Mouse (Mus musculus): ENCODE results near the gene Tnc.
A peak's percentile ranks its signal among the peaks of the same experiment; 100 is the strongest.
"Not testable (repeated sequence)": the region's sequence is repeated elsewhere in the genome, so short reads cannot be mapped to it uniquely, and the experiment has no call there.

Gene Tnc

GRCm38 (mm10) chr4:63969891-63970290 lies 76.9 kb downstream of the Tnc start:
- DNase-seq (ENCODE audit: low spot score in 2 of 2) = no peak

- DNase-seq (ENCODE audit: low spot score in 2 of 2) = no peak
These were observed 83.4 kb downstream of the Tnc start for GRCm38 (mm10) chr4:63963410-63963809.

DNA sequence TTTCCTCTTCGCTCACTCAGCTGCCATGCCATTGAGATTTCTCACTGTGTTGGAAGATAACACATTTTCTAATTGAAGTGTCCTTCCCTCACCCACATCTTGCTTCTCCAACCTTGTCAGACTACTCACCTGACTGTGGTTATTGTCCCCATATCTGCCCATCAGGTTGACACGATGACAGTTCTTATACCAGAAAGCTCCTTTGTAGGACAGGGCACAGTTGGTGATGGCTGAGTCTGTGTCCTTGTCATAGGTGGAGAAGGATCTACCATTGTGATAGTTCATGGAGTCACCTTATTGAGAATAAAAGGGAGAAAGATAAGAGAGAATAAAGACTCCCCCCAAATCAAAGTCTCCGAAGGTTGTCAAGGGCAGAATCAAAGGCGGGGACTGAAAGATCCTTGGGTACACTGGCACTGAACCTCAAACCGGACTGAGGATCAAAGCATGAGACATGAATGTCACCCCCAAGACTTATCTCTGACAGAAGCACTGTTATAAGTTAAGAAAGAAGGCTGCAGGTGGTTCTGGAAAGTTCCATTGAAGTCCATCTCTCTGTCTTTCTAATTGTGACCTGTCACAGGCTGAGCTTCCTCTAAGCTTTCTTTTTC lies 84.9 kb downstream of the Tnc start:
- no peak for DNase-seq (ENCODE audit: low spot score in 2 of 2)

DNA sequence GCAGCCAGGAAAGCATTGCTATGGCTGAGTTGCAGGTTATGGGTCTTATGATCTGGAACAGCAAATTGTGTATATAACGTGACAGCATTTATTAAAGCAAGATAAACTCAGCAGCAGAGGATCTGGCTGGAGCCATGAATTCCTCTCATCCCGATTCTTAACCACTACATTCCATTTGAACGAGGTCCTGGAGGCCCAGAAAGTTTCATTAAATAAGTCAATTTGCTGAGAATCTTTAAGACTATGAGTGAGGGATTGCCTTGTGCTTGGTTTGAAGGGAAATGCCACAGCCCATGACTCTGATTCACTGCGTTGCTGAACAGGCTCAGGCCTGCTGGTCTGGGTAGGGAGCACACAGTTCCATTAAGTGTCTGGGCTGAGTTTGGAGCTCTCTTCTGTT lies 88.2 kb downstream of the Tnc start:
- no peak for DNase-seq (ENCODE audit: low spot score in 2 of 2)

- DNase-seq (ENCODE audit: low spot score in 2 of 2) = no peak
These were observed 96.8 kb downstream of the Tnc start for GRCm38 (mm10) chr4:63950054-63950453.

DNA sequence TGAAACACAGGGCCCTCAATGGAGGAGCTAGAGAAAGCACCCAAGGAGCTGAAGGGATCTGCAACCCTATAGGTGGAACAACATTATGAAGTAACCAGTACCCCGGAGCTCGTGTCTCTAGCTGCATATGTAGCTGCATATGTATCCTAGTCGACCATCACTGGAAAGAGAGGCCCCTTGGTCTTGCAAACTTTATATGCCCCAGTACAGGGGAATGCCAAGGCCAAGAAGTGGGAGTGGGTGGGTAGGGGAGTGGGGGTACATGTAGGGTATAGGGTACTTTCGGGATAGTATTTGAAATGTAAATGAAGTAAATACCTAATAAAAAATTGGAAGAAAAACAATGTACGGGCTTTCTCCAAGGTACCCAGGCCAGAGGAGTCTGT lies 98.1 kb downstream of the Tnc start:
- DNase-seq (ENCODE audit: low spot score in 2 of 2) = not testable (repeated sequence)

GRCm38 (mm10) chr4:63948066-63948687 lies 98.6 kb downstream of the Tnc start:
- DNase-seq (ENCODE audit: low spot score in 2 of 2) = peak; percentile 54 to 67

- DNase-seq (ENCODE audit: low spot score in 2 of 2) = no peak
These were observed 103.0 kb downstream of the Tnc start for GRCm38 (mm10) chr4:63943813-63944212.

DNA sequence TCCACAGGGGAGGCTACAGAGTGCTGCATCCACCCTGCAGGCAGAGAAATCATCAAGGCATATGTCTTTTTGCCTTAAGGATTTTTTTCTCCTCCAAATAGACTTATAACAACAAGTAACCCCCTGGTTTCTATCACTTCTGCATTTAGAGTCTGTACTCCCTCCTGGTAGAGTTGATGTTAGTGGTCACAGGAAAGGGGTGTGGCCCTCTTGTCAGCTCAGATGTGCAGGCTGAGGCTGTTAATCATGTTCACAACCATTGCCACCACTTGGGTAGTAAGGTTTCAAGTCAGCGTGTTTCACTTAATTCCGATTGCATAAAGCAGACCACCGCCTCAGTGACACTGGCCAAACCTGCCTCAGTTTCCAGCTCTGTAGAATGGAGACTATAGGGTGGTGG lies 103.9 kb downstream of the Tnc start:
- peak in 1 of 2 experiments; percentile 24 for DNase-seq (ENCODE audit: low spot score in 2 of 2)

GRCm38 (mm10) chr4:63941420-63941819 lies 105.4 kb downstream of the Tnc start:
- no peak for DNase-seq (ENCODE audit: low spot score in 2 of 2)

DNA sequence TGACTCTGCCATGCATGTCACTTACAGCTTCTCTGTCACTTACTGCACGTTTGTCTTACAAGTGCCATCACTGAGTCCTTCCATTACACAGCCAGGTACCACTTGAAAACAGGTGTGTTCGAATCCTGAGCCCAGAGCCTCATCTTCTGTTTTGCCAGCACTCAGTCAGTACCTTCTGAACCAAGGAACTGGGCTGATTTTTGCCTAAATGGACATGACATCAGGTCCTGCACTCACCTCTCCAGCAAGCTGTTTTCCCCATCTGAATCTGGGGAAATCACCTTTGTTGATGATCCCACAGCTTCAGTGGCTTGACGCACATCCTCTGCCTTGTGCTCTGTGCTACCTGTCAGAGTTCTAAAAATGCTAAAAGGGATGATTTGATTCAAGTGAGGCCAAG lies 107.4 kb downstream of the Tnc start:
- DNase-seq (ENCODE audit: low spot score in 2 of 2) = no peak

DNA sequence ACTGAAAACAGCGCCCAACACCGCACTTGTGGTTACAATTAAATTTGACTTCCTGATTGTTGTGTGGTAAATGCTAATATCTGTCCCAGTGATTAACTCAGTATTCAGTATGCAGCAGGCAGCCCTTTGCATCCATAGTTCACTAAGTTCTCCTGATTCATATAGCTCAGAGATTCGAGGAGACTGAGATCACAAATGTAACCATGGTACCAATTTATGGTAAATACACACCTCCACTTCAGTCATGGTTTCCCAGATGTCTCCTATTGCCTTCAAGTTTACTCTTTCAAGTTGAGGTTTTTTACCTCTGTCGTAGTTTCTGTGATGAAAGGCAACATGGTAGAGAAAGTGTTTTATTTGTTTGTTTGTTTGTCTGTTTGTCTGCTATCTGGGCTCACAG lies 110.9 kb downstream of the Tnc start:
- DNase-seq (ENCODE audit: low spot score in 2 of 2) = no peak

DNA sequence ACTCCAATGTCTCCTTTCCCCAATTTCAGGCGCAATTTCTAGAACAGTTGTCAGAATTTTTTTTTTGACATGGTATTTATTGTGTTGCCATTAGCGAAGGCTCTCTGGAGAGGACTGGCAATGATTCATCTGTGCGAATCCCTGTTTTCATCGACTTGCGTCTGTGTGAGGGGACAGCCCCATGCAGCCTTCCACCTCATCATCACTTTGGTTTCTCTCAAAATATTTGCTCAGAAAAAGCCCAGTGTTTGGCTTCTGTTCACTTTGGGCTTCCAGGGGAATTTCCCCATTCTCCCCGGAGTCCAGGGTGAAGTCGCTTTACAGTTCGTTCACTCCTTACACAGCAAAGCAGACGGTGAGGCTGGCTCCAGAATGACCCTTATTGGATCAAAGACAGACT lies 111.5 kb downstream of the Tnc start:
- no peak for DNase-seq (ENCODE audit: low spot score in 2 of 2)

DNA sequence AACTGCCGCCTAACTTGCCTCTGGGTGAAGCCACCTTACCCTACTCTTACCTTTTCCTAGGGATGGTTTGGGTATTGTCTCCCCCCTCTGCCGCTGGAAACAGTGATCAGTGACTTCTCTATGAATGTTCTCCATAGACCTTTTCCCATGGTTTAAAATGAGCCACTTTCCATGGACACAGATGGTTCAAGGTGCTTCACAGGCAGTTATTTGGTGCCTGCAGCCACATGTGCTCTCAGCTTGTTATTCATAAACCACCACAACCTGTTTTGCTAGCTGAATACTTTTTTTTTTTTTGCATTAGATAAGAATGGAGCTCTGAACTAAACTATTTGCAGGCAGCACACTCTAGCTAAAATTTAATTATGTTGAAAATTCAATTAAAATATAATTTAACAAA lies 116.0 kb downstream of the Tnc start:
- no peak for DNase-seq (ENCODE audit: low spot score in 2 of 2)

GRCm38 (mm10) chr4:63929490-63929889 lies 117.3 kb downstream of the Tnc start:
- DNase-seq (ENCODE audit: low spot score in 2 of 2) = no peak

- DNase-seq (ENCODE audit: low spot score in 2 of 2) = no peak
These were observed 118.6 kb downstream of the Tnc start for GRCm38 (mm10) chr4:63928192-63928591.

DNA sequence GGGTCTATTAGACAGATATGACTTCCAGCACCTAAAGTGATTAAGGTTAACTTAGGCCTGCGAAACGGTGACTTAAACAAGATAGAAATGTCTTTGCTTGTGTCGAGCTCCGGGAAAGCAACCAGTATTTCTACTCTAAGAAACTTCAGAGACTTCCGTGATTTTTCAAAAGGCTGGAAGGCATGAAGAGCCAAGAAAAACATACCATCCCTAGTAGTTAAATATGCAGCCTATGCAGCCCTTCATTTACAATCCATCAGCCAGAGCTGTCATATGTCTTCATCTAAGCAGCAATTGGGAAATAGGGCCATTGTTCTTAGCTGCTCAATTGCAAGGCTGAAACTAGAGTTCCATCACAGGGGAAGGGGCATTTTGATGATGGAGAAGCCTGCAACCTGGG lies 129.6 kb downstream of the Tnc start:
- no peak for DNase-seq (ENCODE audit: low spot score in 2 of 2)

DNA sequence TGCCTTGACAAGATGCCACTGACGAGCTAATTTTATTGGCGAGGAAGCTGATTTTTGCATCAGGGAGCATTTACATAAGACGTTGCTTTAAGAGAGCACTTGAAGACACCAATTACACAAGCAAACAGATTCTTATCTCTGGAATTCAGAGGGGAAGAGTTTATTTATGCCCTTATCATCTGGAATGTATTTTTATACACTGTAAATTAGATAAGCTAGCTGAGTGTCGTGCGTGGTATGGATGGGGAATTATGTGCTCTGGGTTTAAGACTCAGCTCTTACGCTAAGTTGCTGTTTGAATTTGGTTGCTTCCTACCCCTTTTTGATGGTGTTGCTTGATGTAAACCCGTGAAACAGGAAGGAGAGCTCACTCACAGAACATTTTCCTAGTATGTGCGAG lies 130.1 kb downstream of the Tnc start:
- no peak for DNase-seq (ENCODE audit: low spot score in 2 of 2)

GRCm38 (mm10) chr4:63916288-63916687 lies 130.5 kb downstream of the Tnc start:
- no peak for DNase-seq (ENCODE audit: low spot score in 2 of 2)

Measured in natural killer cell, adult 2 months (primary cell).